Comparison of ENCODE assay signal across 8 mouse cellular contexts in the genomic region with DNA sequence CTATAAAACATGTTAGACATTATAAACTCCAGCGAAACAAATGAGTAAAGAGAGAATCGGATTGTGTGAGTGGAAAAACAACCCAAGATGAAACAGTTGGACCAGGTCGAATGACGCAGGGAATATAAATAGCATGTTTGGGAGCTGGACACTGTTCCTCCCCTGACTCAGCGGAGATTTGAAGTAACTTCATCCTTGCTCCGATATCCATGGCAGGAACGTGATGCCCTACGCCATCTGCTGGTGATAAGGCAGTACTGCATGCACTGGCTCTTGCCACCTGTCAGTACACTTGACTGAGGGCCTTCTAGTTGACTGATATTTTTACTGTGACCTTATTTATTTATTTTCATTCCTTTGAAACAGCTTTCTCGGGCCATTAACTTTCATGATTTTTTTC.
A peak's percentile ranks its signal among the peaks of the same experiment; 100 is the strongest.
DNase-seq lines count a peak whose midpoint lies in the region; ATAC-seq and TF ChIP-seq lines count a peak whose summit lies in the region.

No protein-coding gene starts in this region.

- H3K36me3 ChIP-seq in hindbrain, embryonic 10.5 days, result peaks cover 3% of the 10 kb centered on the region; the same call in 1 of the 2 replicates
- H3K36me3 ChIP-seq in hindbrain, embryonic 13.5 days, result no peaks in the 10 kb centered on the region
- H3K36me3 ChIP-seq in hindbrain, postnatal 0 days (ENCODE audit: insufficient read depth, low read length), result no peaks in the 10 kb centered on the region

- no peaks in the 10 kb centered on the region for H3K27me3 ChIP-seq in hindbrain, embryonic 10.5 days (ENCODE audit: insufficient read depth, poor library complexity, severe bottlenecking)
- no peaks in the 10 kb centered on the region for H3K27me3 ChIP-seq in hindbrain, embryonic 13.5 days
- H3K27me3 ChIP-seq in hindbrain, postnatal 0 days (ENCODE audit: insufficient read depth, low read length), result no peaks in the 10 kb centered on the region; the same call in 1 of the 2 replicates

- no peak overlapping the region for H3K27ac ChIP-seq in hindbrain, embryonic 10.5 days
- no peak overlapping the region for H3K27ac ChIP-seq in hindbrain, embryonic 13.5 days
- H3K27ac ChIP-seq in hindbrain, postnatal 0 days, result no peak overlapping the region

- no peak overlapping the region for H3K4me2 ChIP-seq in hindbrain, embryonic 13.5 days
- H3K4me2 ChIP-seq in hindbrain, postnatal 0 days (ENCODE audit: low read depth, low read length), result no peak overlapping the region

- no peak for ATAC-seq in hindbrain, embryonic 13.5 days (ENCODE audit: low FRiP score)
- ATAC-seq in hindbrain, postnatal 0 days, result 0 out of 2 replicates have a peak, but pooled peaks have one; percentile 49

- WGBS in hindbrain, embryonic 10.5 days, result 28% methylated on average over 9 of the region's 9 CpGs
- WGBS in hindbrain, embryonic 13.5 days, result 28% methylated on average over 9 of the region's 9 CpGs
- 30% methylated on average over 9 of the region's 9 CpGs for WGBS in hindbrain, postnatal 0 days

- DNase-seq in hindbrain, embryonic 10.5 days (ENCODE audit: low spot score), result peak; percentile 78
- peak; percentile 74 to 80 for DNase-seq in cerebellum, adult 18-20 months
- DNase-seq in frontal cortex, postnatal 10 days (ENCODE audit: low spot score in 2 of 2), result peak; percentile 34 to 76
- DNase-seq in hindbrain, postnatal 0 days (ENCODE audit: low spot score), result peak; percentile 85
- peak; percentile 52 to 63 for DNase-seq in left cerebral cortex, adult 8-10 months (ENCODE audit: low spot score in 2 of 2)
- peak; percentile 83 for DNase-seq in mesoderm, embryonic 11.5 days (ENCODE audit: low read depth, low spot score)
- peak; percentile 54 to 65 for DNase-seq in spleen, postnatal 14 days (ENCODE audit: low spot score in 2 of 2)

- no peak overlapping the region for H3K4me3 ChIP-seq in hindbrain, embryonic 10.5 days
- no peak overlapping the region for H3K4me3 ChIP-seq in hindbrain, embryonic 13.5 days
- H3K4me3 ChIP-seq in hindbrain, postnatal 0 days (ENCODE audit: low read length), result no peak overlapping the region

- TF ChIP-seq CTCF in hindbrain, postnatal 0 days (IDR thresholded peaks at IDR 0.05; ENCODE audit: low read depth), result peak; percentile 98

- peaks cover 6% of the 10 kb centered on the region; the same call in 1 of the 2 replicates for H3K4me1 ChIP-seq in hindbrain, embryonic 10.5 days (replicated peaks)
- no peaks in the 10 kb centered on the region; the same call in 1 of the 2 replicates for H3K4me1 ChIP-seq in hindbrain, embryonic 13.5 days (replicated peaks)
- H3K4me1 ChIP-seq in hindbrain, postnatal 0 days (ENCODE audit: insufficient read depth, low read length), result no peaks in the 10 kb centered on the region

- H3K9me3 ChIP-seq in hindbrain, embryonic 10.5 days, result 0 out of 2 replicates have a peak, but pooled peaks cover 2% of the 10 kb centered on the region
- H3K9me3 ChIP-seq in hindbrain, embryonic 13.5 days, result no peaks in the 10 kb centered on the region
- H3K9me3 ChIP-seq in hindbrain, postnatal 0 days (ENCODE audit: low read length), result no peaks in the 10 kb centered on the region

- no peak overlapping the region for H3K9ac ChIP-seq in hindbrain, embryonic 13.5 days
- H3K9ac ChIP-seq in hindbrain, postnatal 0 days (replicated peaks; ENCODE audit: low read length), result no peak overlapping the region
